Mouse (Mus musculus): ENCODE data around the gene Map3k13. TPM values are rescaled to one million over a fixed set of nuclear protein-coding genes. Genes with fewer than 3 reads are reported as not detected.

Gene Map3k13
- polyA plus RNA-seq, 1 experiment, result 1.8 TPM

DNA sequence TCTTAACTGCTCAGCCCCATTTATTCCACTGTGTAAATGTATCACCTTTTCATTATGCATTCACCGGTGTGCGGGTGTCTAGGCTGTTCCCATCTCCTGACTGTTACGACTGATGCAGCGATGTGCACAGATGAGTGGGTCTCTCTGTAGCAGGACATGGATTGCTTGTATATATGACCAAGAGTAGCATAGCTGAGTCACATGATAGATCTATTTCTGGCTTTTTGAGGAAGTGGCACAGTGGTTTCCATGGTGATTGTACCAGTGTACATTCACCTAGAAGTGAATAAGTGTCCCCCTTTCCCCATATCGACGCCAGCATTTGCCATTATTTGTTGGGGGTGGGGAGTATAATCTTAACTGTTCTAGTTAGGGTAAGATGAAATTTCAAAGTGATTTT, 119.2 kb downstream of the Map3k13 start:
- no peak for DNase-seq
- Histone ChIP-seq H3K4me3 (replicated peaks; ENCODE audit: extremely low read depth, low read depth, low read length) (no peak overlapping the region), H3K4me1 (ENCODE audit: control insufficient read depth, insufficient read depth, low read length) (no peaks in the 10 kb centered on the region)
- TF ChIP-seq CTCF (IDR thresholded peaks at IDR 0.05; ENCODE audit: insufficient read depth, low read length) (no peak), POLR2A (IDR thresholded peaks at IDR 0.05; ENCODE audit: borderline replicate concordance, extremely low read depth, low read depth, low read length) (no peak)
- 68% methylated on average over 6 of the region's 6 CpGs for WGBS

DNA sequence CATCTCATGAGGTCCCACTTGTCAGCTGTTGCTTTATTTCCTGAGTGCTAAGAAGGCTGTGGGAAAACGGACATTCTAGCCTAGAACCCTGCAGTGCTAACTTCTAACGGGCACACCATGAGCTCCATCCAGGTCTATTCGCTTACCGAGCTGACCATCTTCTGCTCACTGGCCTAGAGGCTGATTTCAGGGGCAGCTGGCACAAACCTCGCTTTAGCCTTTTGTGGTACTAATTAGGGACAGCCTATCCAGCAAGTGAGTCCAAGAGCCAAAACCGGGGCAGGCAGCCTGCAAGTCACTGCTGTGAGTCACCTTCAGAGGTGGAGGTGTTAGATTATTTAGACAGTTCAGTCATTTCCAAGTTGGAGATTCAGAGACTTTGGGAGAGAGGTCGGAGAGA, 122.5 kb downstream of the Map3k13 start:
- H3K4me1 ChIP-seq (ENCODE audit: control insufficient read depth, insufficient read depth, low read length), result no peaks in the 10 kb centered on the region
- TF ChIP-seq POLR2A (IDR thresholded peaks at IDR 0.05; ENCODE audit: borderline replicate concordance, extremely low read depth, low read depth, low read length) (no peak), CTCF (IDR thresholded peaks at IDR 0.05; ENCODE audit: insufficient read depth, low read length) (no peak)
- WGBS, result 80% methylated on average over 7 of the region's 7 CpGs
- H3K4me3 ChIP-seq (replicated peaks; ENCODE audit: extremely low read depth, low read depth, low read length), result no peak overlapping the region
- DNase-seq, result no peak

GRCm38 (mm10) chr16:21928471-21928870, 134.3 kb downstream of the Map3k13 start:
- TF ChIP-seq POLR2A (IDR thresholded peaks at IDR 0.05; ENCODE audit: borderline replicate concordance, extremely low read depth, low read depth, low read length), result no peak
- TF ChIP-seq CTCF (IDR thresholded peaks at IDR 0.05; ENCODE audit: insufficient read depth, low read length), result no peak
- WGBS, result 77% methylated on average over 13 of the region's 13 CpGs
- Histone ChIP-seq H3K4me1 (ENCODE audit: control insufficient read depth, insufficient read depth, low read length) (no peaks in the 10 kb centered on the region), H3K4me3 (replicated peaks; ENCODE audit: extremely low read depth, low read depth, low read length) (no peak overlapping the region)
- DNase-seq, result no peak

- H3K4me3 ChIP-seq (replicated peaks; ENCODE audit: extremely low read depth, low read depth, low read length), result peak within 1 kb of the TSS; percentile 65
- WGBS, result under 1% methylated on average over 63 of the region's 63 CpGs
- H3K4me1 ChIP-seq (ENCODE audit: control insufficient read depth, insufficient read depth, low read length), result peaks cover 4% of the 10 kb centered on the region; the same call in 1 of the 2 replicates
- TF ChIP-seq CTCF (IDR thresholded peaks at IDR 0.05; ENCODE audit: insufficient read depth, low read length) (no peak), POLR2A (IDR thresholded peaks at IDR 0.05; ENCODE audit: borderline replicate concordance, extremely low read depth, low read depth, low read length) (peak; percentile 76; the same call in 1 of the 2 replicates)
- DNase-seq, result peak; percentile 89
These were observed 152.9 kb downstream of the Map3k13 start, which contains the start of gene Tmem41a for GRCm38 (mm10) chr16:21946761-21947715. Gene Tmem41a, minus strand, starts transcription at chr16:21947552.

DNA sequence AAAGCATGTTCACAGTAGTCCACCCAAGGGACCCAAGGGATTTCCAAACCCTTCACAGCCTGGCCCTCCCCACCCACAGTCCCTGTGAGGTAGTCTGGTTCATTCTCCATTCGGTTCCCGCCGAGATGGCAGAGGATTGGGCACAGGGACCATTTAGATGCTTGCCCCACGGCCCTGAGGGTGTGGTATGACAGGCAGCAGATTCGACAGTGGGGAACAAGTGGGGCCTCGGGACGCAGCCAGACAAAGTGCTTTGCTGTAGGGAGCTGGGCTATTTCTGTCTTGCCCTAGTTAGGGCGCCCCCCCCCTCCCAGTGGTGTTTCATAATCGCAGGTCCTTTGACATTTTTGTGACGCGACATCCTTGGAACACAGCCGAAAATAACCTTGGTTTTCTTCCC, 161.4 kb downstream of the Map3k13 start:
- DNase-seq, result peak; percentile 37
- 50% methylated on average over 12 of the region's 12 CpGs for WGBS
- Histone ChIP-seq H3K4me3 (replicated peaks; ENCODE audit: extremely low read depth, low read depth, low read length) (no peak overlapping the region), H3K4me1 (ENCODE audit: control insufficient read depth, insufficient read depth, low read length) (peaks cover 3% of the 10 kb centered on the region; the same call in 1 of the 2 replicates)
- TF ChIP-seq POLR2A (IDR thresholded peaks at IDR 0.05; ENCODE audit: borderline replicate concordance, extremely low read depth, low read depth, low read length), result no peak
- no peak for TF ChIP-seq CTCF (IDR thresholded peaks at IDR 0.05; ENCODE audit: insufficient read depth, low read length)

GRCm38 (mm10) chr16:21965576-21965975, 171.4 kb downstream of the Map3k13 start:
- WGBS, result 72% methylated on average over 3 of the region's 3 CpGs
- TF ChIP-seq CTCF (IDR thresholded peaks at IDR 0.05; ENCODE audit: insufficient read depth, low read length), result no peak
- TF ChIP-seq POLR2A (IDR thresholded peaks at IDR 0.05; ENCODE audit: borderline replicate concordance, extremely low read depth, low read depth, low read length), result no peak
- DNase-seq, result no peak

DNA sequence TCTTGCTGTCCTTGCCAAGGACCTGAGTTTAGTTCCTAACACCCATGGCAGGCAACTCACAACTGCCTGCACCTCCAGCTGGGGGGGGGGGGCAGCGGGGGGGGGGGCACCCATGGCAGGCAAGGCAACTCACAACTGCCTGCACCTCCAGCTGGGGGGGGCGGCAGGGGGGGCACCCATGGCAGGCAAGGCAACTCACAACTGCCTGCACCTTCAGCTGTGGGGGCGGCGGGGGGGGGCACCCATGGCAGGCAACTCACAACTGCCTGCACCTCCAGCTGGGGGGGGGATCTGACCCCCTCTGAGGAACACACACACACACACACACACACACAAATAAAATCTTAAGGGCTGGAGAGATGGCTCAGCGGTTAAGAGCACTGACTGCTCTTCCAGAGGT, 175.7 kb downstream of the Map3k13 start:
- TF ChIP-seq CTCF (IDR thresholded peaks at IDR 0.05; ENCODE audit: insufficient read depth, low read length) (no peak), POLR2A (IDR thresholded peaks at IDR 0.05; ENCODE audit: borderline replicate concordance, extremely low read depth, low read depth, low read length) (no peak)
- WGBS, result 71% methylated on average over 5 of the region's 5 CpGs

More at GRCm38 (mm10) chr16:21965576-21965975, 171.4 kb downstream of the Map3k13 start:
- Histone ChIP-seq H3K4me3 (replicated peaks; ENCODE audit: extremely low read depth, low read depth, low read length) (no peak overlapping the region), H3K4me1 (ENCODE audit: control insufficient read depth, insufficient read depth, low read length) (no peaks in the 10 kb centered on the region)

DNA sequence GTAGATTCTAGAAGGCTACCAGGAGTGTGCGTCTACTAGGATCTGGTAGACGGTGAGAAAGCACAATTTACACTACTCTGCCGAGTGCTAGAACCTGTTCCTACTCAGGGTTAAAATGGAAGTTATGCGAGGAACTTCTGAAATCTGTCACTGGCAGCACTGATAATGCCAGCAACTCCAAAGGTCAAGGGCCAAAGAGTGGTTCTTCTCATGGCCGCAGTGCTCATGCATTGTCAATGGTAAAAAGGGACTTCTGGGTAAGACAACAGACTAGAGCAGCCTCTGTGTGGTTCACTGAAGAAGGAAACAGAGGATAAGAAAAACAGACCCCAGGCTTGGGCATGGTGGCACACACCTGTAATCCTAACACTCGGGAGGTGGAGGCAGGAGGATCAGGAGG, 176.4 kb downstream of the Map3k13 start:
- WGBS, result 74% methylated on average over 6 of the region's 6 CpGs
- H3K4me3 ChIP-seq (replicated peaks; ENCODE audit: extremely low read depth, low read depth, low read length), result no peak overlapping the region
- H3K4me1 ChIP-seq (ENCODE audit: control insufficient read depth, insufficient read depth, low read length), result 0 out of 2 replicates have a peak, but pooled peaks cover 2% of the 10 kb centered on the region
- TF ChIP-seq POLR2A (IDR thresholded peaks at IDR 0.05; ENCODE audit: borderline replicate concordance, extremely low read depth, low read depth, low read length) (no peak), CTCF (IDR thresholded peaks at IDR 0.05; ENCODE audit: insufficient read depth, low read length) (no peak)
- no peak for DNase-seq

More for the DNA sequence above, 175.7 kb downstream of the Map3k13 start:
- H3K4me1 ChIP-seq (ENCODE audit: control insufficient read depth, insufficient read depth, low read length), result 0 out of 2 replicates have a peak, but pooled peaks cover 2% of the 10 kb centered on the region
- H3K4me3 ChIP-seq (replicated peaks; ENCODE audit: extremely low read depth, low read depth, low read length), result no peak overlapping the region
- no peak for DNase-seq

GRCm38 (mm10) chr16:21971446-21971845, 177.3 kb downstream of the Map3k13 start:
- H3K4me3 ChIP-seq (replicated peaks; ENCODE audit: extremely low read depth, low read depth, low read length), result no peak overlapping the region
- no peak for DNase-seq
- 56% methylated on average over 4 of the region's 4 CpGs for WGBS
- H3K4me1 ChIP-seq (ENCODE audit: control insufficient read depth, insufficient read depth, low read length), result 0 out of 2 replicates have a peak, but pooled peaks cover 2% of the 10 kb centered on the region
- 0 out of 2 replicates have a peak, but pooled peaks have one; percentile 12 for TF ChIP-seq CTCF (IDR thresholded peaks at IDR 0.05; ENCODE audit: insufficient read depth, low read length)
- TF ChIP-seq POLR2A (IDR thresholded peaks at IDR 0.05; ENCODE audit: borderline replicate concordance, extremely low read depth, low read depth, low read length), result no peak
